Mouse (Mus musculus): ENCODE results near the gene Tnfsf18.

DNA sequence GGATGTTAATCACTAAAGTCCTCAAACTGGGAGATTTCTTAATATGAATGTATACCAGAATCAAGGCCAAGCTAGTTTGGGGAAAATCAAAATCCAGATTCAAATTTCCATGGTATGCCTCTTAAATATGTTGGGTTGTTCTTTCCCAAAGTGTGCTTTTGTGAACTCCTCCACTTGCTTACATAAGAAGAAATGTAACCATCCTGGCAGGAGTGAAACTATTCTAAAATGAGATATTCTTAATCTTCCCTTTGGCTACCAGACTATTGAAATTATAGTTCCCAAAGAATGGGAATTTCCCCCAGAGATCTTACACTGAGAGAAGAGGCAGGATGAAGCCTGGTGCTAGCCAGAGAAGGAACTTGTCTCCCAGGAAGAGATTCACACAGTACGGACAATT lies 42.2 kb upstream of the Tnfsf18 start:
- TF ChIP-seq CTCF (IDR thresholded peaks at IDR 0.05; ENCODE audit: low read depth): no peak
- no peak for TF ChIP-seq EP300 (IDR thresholded peaks at IDR 0.05; ENCODE audit: low read depth)
